Mouse (Mus musculus) hindbrain, embryonic 13.5 days (tissue): ENCODE data around the gene Wdr31. TPM values are rescaled to one million over a fixed set of nuclear protein-coding genes. Genes with fewer than 3 reads are reported as not detected.

Experiments
- ATAC-seq: fragments of 200-750 bp; cut with Nextera tagmentation; 2 replicates; pipeline ENCODE4 v1.8.0; 2017; ENCODE audit warnings: moderate TSS enrichment; ENCODE audit not compliant: low FRiP score
- H3K27ac ChIP-seq: fragments of 300-500 bp; sonication (generic); 2 replicates; pipeline ENCODE4 v1.5.1; 2015; ENCODE audit warnings: inconsistent platforms, mild to moderate bottlenecking, moderate library complexity
- H3K27me3 ChIP-seq: fragments of 300-500 bp; sonication (generic); 2 replicates; pipeline ENCODE4 v1.6.1; 2015; ENCODE audit warnings: mild to moderate bottlenecking, inconsistent platforms
- H3K36me3 ChIP-seq: fragments of 300-500 bp; sonication (generic); 2 replicates; pipeline ENCODE4 v1.6.1; 2015; ENCODE audit warnings: mild to moderate bottlenecking, inconsistent platforms
- H3K4me1 ChIP-seq: fragments of 300-500 bp; sonication (generic); replicated peaks from 2 replicates; pipeline ENCODE4 v1.6.1; 2015; ENCODE audit warnings: inconsistent platforms
- H3K4me2 ChIP-seq: fragments of 300-500 bp; sonication (generic); 2 replicates; pipeline ENCODE4 v1.6.1; 2015; ENCODE audit warnings: inconsistent platforms, mild to moderate bottlenecking, moderate library complexity
- H3K4me3 ChIP-seq: fragments of 300-500 bp; sonication (generic); 2 replicates; pipeline ENCODE4 v1.5.1; 2015; ENCODE audit warnings: mild to moderate bottlenecking, inconsistent platforms
- H3K9ac ChIP-seq: fragments of 300-500 bp; sonication (generic); 2 replicates; pipeline ENCODE4 v1.6.1; 2015; ENCODE audit warnings: mild to moderate bottlenecking, inconsistent platforms
- H3K9me3 ChIP-seq: fragments of 300-500 bp; sonication (generic); 2 replicates; pipeline ENCODE4 v1.6.1; 2016; ENCODE audit warnings: inconsistent platforms
- WGBS: fragments of 180-500 bp; shearing (Covaris S2); methylation state at CpG from one replicate; pipeline ENCODE4 v1.1.7; 2015; 5-methylcytosine and 5-hydroxymethylcytosine counted together
- polyA plus RNA-seq: library from polyadenylated mRNA; unstranded; fragments of >200 nt; fragmentation: Nextera tagmentation; extraction: Ambion mirVana; gene quantifications from 2 replicates; pipeline ENCODE4 v1.2.1, GENCODE M21; 2015

Wdr31 gene
- polyA plus RNA-seq, 1 experiment from 2014 or later = 9.0 TPM

- ATAC-seq = no peak
- peaks cover 53% of the 10 kb centered on the region for H3K4me1 ChIP-seq
- no peak overlapping the region for H3K4me3 ChIP-seq
- 80% methylated on average over 4 of the region's 4 CpGs for WGBS
- H3K27me3 ChIP-seq = no peaks in the 10 kb centered on the region
- no peaks in the 10 kb centered on the region for H3K9me3 ChIP-seq
- no peak overlapping the region for H3K27ac ChIP-seq
- no peak overlapping the region for H3K9ac ChIP-seq
- H3K4me2 ChIP-seq = no peak overlapping the region
- peaks cover 27% of the 10 kb centered on the region for H3K36me3 ChIP-seq
Observed at GRCm38 (mm10) chr4:62406133-62406532, 64.6 kb downstream of the Wdr31 start.

GRCm38 (mm10) chr4:62398956-62399355, 71.7 kb downstream of the Wdr31 start:
- no peaks in the 10 kb centered on the region for H3K27me3 ChIP-seq
- peaks cover 82% of the 10 kb centered on the region for H3K36me3 ChIP-seq
- peaks cover 5% of the 10 kb centered on the region for H3K4me1 ChIP-seq
- no peak overlapping the region for H3K4me3 ChIP-seq
- WGBS = 95% methylated on average over 3 of the region's 3 CpGs
- ATAC-seq = no peak
- H3K4me2 ChIP-seq = no peak overlapping the region
- H3K9ac ChIP-seq = no peak overlapping the region
- no peaks in the 10 kb centered on the region for H3K9me3 ChIP-seq
- H3K27ac ChIP-seq = no peak overlapping the region

Other genes with a start within 250 kb of the Wdr31 start
- gene Zfp37, start 239.8 kb downstream of the Wdr31 start, polyA plus RNA-seq = 25.3 and 29.5 TPM in 2 replicates
- gene Slc31a2, start 208.3 kb downstream of the Wdr31 start, polyA plus RNA-seq = 15.2 and 15.3 TPM in 2 replicates
- 22.9 and 25.4 TPM in 2 replicates for gene Fkbp15, start 110.3 kb downstream of the Wdr31 start, polyA plus RNA-seq
- 40.1 and 44.2 TPM in 2 replicates for gene Slc31a1, start 110.2 kb downstream of the Wdr31 start, polyA plus RNA-seq
- 95.8 and 102 TPM in 2 replicates for gene Cdc26, start 62.3 kb downstream of the Wdr31 start, polyA plus RNA-seq
- gene Prpf4, start 62.1 kb downstream of the Wdr31 start, polyA plus RNA-seq = 17.0 and 17.8 TPM in 2 replicates
- gene Rnf183, start 35.6 kb downstream of the Wdr31 start, polyA plus RNA-seq = not detected in 2 replicates
- 0.43 and 0.95 TPM in 2 replicates for gene Bspry, start 9.2 kb upstream of the Wdr31 start, polyA plus RNA-seq
- 13.3 and 15.5 TPM in 2 replicates for gene Hdhd3, start 32.6 kb upstream of the Wdr31 start, polyA plus RNA-seq
- 64.2 and 66.1 TPM in 2 replicates for gene Alad, start 49.0 kb upstream of the Wdr31 start, polyA plus RNA-seq
- gene Pole3, start 54.2 kb upstream of the Wdr31 start, polyA plus RNA-seq = 68.2 and 70.3 TPM in 2 replicates
- 0.55 and 0.82 TPM in 2 replicates for gene 4933430I17Rik, start 54.5 kb upstream of the Wdr31 start, polyA plus RNA-seq
- gene Rgs3, start 89.0 kb upstream of the Wdr31 start, polyA plus RNA-seq = 65.3 and 71.0 TPM in 2 replicates